Mouse (Mus musculus) stomach, embryonic 15.5 days (tissue): ENCODE measurements around the gene Mapk1ip1l. TPM values are rescaled to one million over a fixed set of nuclear protein-coding genes. Genes with fewer than 3 reads are reported as not detected.

Experiments used
- ATAC-seq: fragments of 200-750 bp; cut with Nextera tagmentation; 2 replicates; pipeline ENCODE4 v1.8.0; 2017; ENCODE audit warnings: low read depth, moderate number of reproducible peaks, moderate TSS enrichment; ENCODE audit not compliant: insufficient read depth, low FRiP score
- H3K27ac ChIP-seq: fragments of 300-500 bp; sonication (generic); 2 replicates; pipeline ENCODE4 v1.5.1; 2015; ENCODE audit warnings: mild to moderate bottlenecking, inconsistent platforms
- H3K27me3 ChIP-seq: fragments of 300-500 bp; sonication (generic); replicated peaks from 2 replicates; pipeline ENCODE4 v1.6.1; 2015; ENCODE audit warnings: inconsistent platforms
- H3K36me3 ChIP-seq: fragments of 300-500 bp; sonication (generic); 2 replicates; pipeline ENCODE4 v1.6.1; 2015; ENCODE audit warnings: inconsistent platforms
- H3K4me1 ChIP-seq: fragments of 300-500 bp; sonication (generic); 2 replicates; pipeline ENCODE4 v1.6.1; 2015; ENCODE audit warnings: inconsistent platforms
- H3K4me2 ChIP-seq: fragments of 300-500 bp; sonication (generic); 2 replicates; pipeline ENCODE4 v1.6.1; 2015; ENCODE audit warnings: mild to moderate bottlenecking, inconsistent platforms
- H3K4me3 ChIP-seq: fragments of 300-500 bp; sonication (generic); replicated peaks from 2 replicates; pipeline ENCODE4 v1.5.1; 2015; ENCODE audit warnings: inconsistent platforms
- H3K9ac ChIP-seq: fragments of 300-500 bp; sonication (generic); 2 replicates; pipeline ENCODE4 v1.6.1; 2015; ENCODE audit warnings: inconsistent platforms
- H3K9me3 ChIP-seq: fragments of 300-500 bp; sonication (generic); 2 replicates; pipeline ENCODE4 v1.6.1; 2016; ENCODE audit warnings: inconsistent platforms
- WGBS: fragments of 180-500 bp; shearing (Covaris S2); methylation state at CpG from one replicate; pipeline ENCODE4 v1.1.7; 2015; 5-methylcytosine and 5-hydroxymethylcytosine counted together
- polyA plus RNA-seq: library from polyadenylated mRNA; unstranded; fragments of >200 nt; fragmentation: Nextera tagmentation; extraction: Ambion mirVana; gene quantifications from 2 replicates; pipeline ENCODE4 v1.2.1, GENCODE M21; 2015

The Mapk1ip1l gene
- polyA plus RNA-seq, result 55.3 and 64.5 TPM in 2 replicates

GRCm38 (mm10) chr14:47297785-47298407 is at the start of gene Mapk1ip1l:
TSS of gene Mapk1ip1l (plus strand) at chr14:47298266.
- under 1% methylated on average over 34 of the region's 34 CpGs for WGBS
- peak within 1 kb of the TSS; percentile 57 for H3K4me2 ChIP-seq
- H3K27ac ChIP-seq, result peak within 1 kb of the TSS; percentile 95
- peak within 1 kb of the TSS; percentile 98 for H3K4me3 ChIP-seq
- no peaks in the 10 kb centered on the region for H3K9me3 ChIP-seq
- H3K4me1 ChIP-seq, result peaks cover 17% of the 10 kb centered on the region; the same call in 1 of the 2 replicates
- ATAC-seq, result peak; percentile 84
- H3K27me3 ChIP-seq, result no peaks in the 10 kb centered on the region
- no peaks in the 10 kb centered on the region for H3K36me3 ChIP-seq
- H3K9ac ChIP-seq, result peak within 1 kb of the TSS; percentile 95

GRCm38 (mm10) chr14:47249839-47250238 is 48.2 kb upstream of the Mapk1ip1l start:
- H3K27ac ChIP-seq, result no peak overlapping the region
- H3K9ac ChIP-seq, result no peak overlapping the region
- no peaks in the 10 kb centered on the region for H3K9me3 ChIP-seq
- H3K4me1 ChIP-seq, result no peaks in the 10 kb centered on the region
- no peaks in the 10 kb centered on the region for H3K27me3 ChIP-seq
- 84% methylated on average over 6 of the region's 6 CpGs for WGBS
- no peak overlapping the region for H3K4me2 ChIP-seq
- H3K36me3 ChIP-seq, result peaks cover 20% of the 10 kb centered on the region; the same call in 1 of the 2 replicates
- ATAC-seq, result no peak
- no peak overlapping the region for H3K4me3 ChIP-seq

GRCm38 (mm10) chr14:47264866-47265265 is 33.2 kb upstream of the Mapk1ip1l start:
- Histone ChIP-seq H3K4me2 (no peak overlapping the region), H3K36me3 (peaks cover 20% of the 10 kb centered on the region), H3K4me3 (no peak overlapping the region), H3K27ac (no peak overlapping the region), H3K9ac (no peak overlapping the region), H3K27me3 (no peaks in the 10 kb centered on the region), H3K4me1 (no peaks in the 10 kb centered on the region), H3K9me3 (no peaks in the 10 kb centered on the region)
- 89% methylated on average over 3 of the region's 3 CpGs for WGBS
- ATAC-seq, result no peak

- no peaks in the 10 kb centered on the region for H3K4me1 ChIP-seq
- no peaks in the 10 kb centered on the region for H3K27me3 ChIP-seq
- no peak for ATAC-seq
- H3K4me2 ChIP-seq, result no peak overlapping the region
- peaks cover 22% of the 10 kb centered on the region for H3K36me3 ChIP-seq
- H3K4me3 ChIP-seq, result no peak overlapping the region
- H3K9ac ChIP-seq, result no peak overlapping the region
- no peaks in the 10 kb centered on the region for H3K9me3 ChIP-seq
- WGBS, result 92% methylated on average over 8 of the region's 8 CpGs
- H3K27ac ChIP-seq, result no peak overlapping the region
These were observed 32.2 kb upstream of the Mapk1ip1l start for GRCm38 (mm10) chr14:47265829-47266228.

GRCm38 (mm10) chr14:47269056-47269455 is 29.0 kb upstream of the Mapk1ip1l start:
- peaks cover 25% of the 10 kb centered on the region for H3K36me3 ChIP-seq
- ATAC-seq, result no peak
- WGBS, result 94% methylated on average over 4 of the region's 4 CpGs

DNA sequence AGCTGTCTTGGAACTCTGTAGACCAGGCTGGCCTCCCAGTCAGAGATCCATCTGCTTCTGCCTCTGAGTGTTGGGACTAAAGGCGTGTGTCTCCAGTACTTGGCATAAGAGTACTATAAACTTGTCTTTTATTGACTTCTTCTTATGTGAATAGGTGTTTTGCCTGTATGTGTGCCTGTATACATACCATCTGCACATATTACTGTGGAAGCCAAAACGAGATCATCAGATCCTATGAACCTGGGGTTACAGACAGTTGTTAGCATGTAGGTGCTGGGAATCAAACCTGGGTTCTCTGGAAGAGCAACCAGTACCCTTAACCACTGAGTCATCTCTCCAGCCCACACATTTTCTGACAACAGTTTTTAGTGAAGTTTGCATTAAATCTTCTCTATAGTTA is 28.4 kb upstream of the Mapk1ip1l start:
- Histone ChIP-seq H3K4me3 (no peak overlapping the region), H3K4me1 (no peaks in the 10 kb centered on the region), H3K9ac (no peak overlapping the region), H3K36me3 (peaks cover 25% of the 10 kb centered on the region), H3K9me3 (no peaks in the 10 kb centered on the region), H3K27me3 (no peaks in the 10 kb centered on the region), H3K4me2 (no peak overlapping the region), H3K27ac (no peak overlapping the region)
- no peak for ATAC-seq
- 99% methylated on average over 2 of the region's 2 CpGs for WGBS

More at GRCm38 (mm10) chr14:47269056-47269455, 29.0 kb upstream of the Mapk1ip1l start:
- H3K27ac ChIP-seq, result no peak overlapping the region
- H3K4me3 ChIP-seq, result no peak overlapping the region
- no peak overlapping the region for H3K9ac ChIP-seq
- no peaks in the 10 kb centered on the region for H3K4me1 ChIP-seq
- H3K4me2 ChIP-seq, result no peak overlapping the region
- H3K27me3 ChIP-seq, result no peaks in the 10 kb centered on the region
- no peaks in the 10 kb centered on the region for H3K9me3 ChIP-seq

DNA sequence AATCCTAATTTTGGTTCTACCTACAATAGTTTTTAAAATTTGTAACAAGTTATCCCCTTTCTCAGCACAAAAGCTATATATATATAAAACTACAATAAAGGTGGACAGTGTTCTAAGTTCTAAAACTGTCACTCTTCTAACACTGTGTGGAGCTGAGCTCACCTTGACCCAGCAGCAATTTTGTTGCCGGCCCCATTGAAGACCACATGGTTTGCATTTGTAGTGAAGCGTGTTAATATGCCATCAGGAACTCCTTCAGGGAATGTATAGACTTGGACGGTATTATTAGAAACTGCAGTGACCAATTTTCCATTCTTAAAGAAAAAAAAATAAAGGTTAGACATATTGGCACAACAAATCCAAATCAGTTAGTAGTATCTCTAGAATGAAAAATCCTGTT is 24.3 kb upstream of the Mapk1ip1l start:
- Histone ChIP-seq H3K27me3 (no peaks in the 10 kb centered on the region), H3K4me3 (no peak overlapping the region), H3K36me3 (peaks cover 14% of the 10 kb centered on the region), H3K9me3 (no peaks in the 10 kb centered on the region), H3K27ac (no peak overlapping the region), H3K9ac (no peak overlapping the region), H3K4me2 (no peak overlapping the region), H3K4me1 (no peaks in the 10 kb centered on the region)
- ATAC-seq, result no peak
- WGBS, result 79% methylated on average over 3 of the region's 3 CpGs

DNA sequence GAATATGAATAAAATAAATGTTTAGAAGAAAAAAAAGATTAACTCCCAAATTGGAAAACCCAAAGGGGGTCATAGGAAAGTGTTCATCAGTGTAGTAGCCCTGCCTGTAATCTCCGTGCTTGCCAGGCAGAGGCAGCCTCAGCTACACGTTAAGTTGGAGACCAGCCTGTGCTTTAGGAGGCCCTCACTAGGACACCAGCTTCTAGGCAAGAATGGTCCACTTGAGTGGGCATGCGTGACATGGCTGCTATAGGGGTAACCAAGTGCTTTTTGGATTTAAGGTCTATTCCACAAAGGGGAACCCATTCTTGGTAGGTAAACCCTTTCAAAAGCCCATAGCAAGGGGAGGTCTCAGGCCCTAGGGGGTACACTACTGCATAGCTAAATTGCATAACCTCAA is 22.6 kb upstream of the Mapk1ip1l start:
- H3K4me2 ChIP-seq, result peak overlapping the region; percentile 76
- no peak overlapping the region for H3K9ac ChIP-seq
- H3K4me3 ChIP-seq, result peak overlapping the region; percentile 95
- 26% methylated on average over 3 of the region's 3 CpGs for WGBS
- no peaks in the 10 kb centered on the region for H3K27me3 ChIP-seq
- no peak for ATAC-seq
- 0 out of 2 replicates have a peak, but pooled peaks cover 4% of the 10 kb centered on the region for H3K36me3 ChIP-seq
- no peak overlapping the region for H3K27ac ChIP-seq
- no peaks in the 10 kb centered on the region for H3K4me1 ChIP-seq
- H3K9me3 ChIP-seq, result no peaks in the 10 kb centered on the region

DNA sequence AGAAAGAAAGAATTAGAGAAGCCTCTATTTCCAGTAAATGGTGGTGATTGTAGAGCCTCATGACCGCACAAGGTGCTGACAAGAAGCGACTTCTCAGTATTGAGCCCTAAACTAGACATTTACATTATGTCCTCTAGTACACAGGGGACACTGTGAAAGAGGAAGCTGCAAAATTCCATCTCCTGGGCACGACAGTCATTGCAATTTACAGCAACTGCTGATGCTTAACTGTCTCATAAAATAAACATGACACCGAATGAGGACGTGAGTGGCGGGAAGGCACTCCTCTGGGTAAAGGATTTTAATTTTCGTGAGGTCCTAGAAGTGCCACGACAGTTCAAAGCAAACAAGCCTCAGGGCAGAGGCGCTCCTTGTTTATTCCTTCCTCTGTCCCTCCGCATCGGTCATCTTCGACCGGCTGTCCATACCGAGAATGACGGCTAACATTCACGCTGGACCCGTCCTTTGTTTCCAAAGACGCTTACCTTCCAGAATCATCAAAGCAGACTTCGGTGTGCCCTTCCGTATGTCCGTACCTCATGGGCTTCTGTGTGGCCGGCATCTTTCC is 21.9 kb upstream of the Mapk1ip1l start:
- WGBS, result 2% methylated on average over 22 of the region's 22 CpGs
- H3K4me3 ChIP-seq, result peak overlapping the region; percentile 95
- H3K27me3 ChIP-seq, result no peaks in the 10 kb centered on the region
- 0 out of 2 replicates have a peak, but pooled peaks cover 2% of the 10 kb centered on the region for H3K36me3 ChIP-seq
- no peaks in the 10 kb centered on the region for H3K9me3 ChIP-seq
- H3K27ac ChIP-seq, result peak overlapping the region; percentile 74
- no peaks in the 10 kb centered on the region for H3K4me1 ChIP-seq
- H3K4me2 ChIP-seq, result peak overlapping the region; percentile 76
- peak overlapping the region; percentile 68 for H3K9ac ChIP-seq
- ATAC-seq, result no peak; the same call in 1 of the 2 replicates

- peak; percentile 96 for ATAC-seq
- Histone ChIP-seq H3K27me3 (no peaks in the 10 kb centered on the region), H3K9me3 (no peaks in the 10 kb centered on the region), H3K4me3 (peak within 1 kb of the TSS; percentile 95), H3K36me3 (no peaks in the 10 kb centered on the region), H3K4me2 (peak within 1 kb of the TSS; percentile 76), H3K27ac (peak within 1 kb of the TSS; percentile 96), H3K4me1 (no peaks in the 10 kb centered on the region), H3K9ac (peak within 1 kb of the TSS; percentile 89)
- under 1% methylated on average over 77 of the region's 77 CpGs for WGBS
These were observed 21.3 kb upstream of the Mapk1ip1l start, which contains the start of the genes Wdhd1 and Socs4 for GRCm38 (mm10) chr14:47276637-47277393. TSS of gene Wdhd1 (minus strand) at chr14:47276857. TSS of gene Socs4 (plus strand) at chr14:47276931.

DNA sequence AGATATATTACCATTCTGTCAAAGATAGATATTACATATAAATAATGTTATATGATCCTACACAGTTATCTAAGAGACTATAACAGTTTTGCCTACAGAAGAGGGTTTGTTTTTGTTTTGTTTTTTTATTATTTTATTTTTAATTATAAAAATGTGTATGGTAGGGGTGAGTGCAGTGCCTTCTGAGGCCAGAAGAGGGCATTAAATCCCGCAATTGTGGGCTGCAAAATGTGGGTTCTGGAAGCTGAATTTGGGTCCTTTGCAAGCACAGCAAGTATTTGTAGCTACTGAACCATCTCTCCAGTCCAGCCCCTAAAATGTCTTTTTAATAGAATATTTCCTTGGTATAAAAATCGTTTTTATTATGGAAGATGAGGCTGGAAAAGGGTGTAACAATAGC is 19.0 kb upstream of the Mapk1ip1l start:
- 79% methylated on average over 2 of the region's 2 CpGs for WGBS
- no peak for ATAC-seq

GRCm38 (mm10) chr14:47281535-47281934 is 16.5 kb upstream of the Mapk1ip1l start:
- H3K4me3 ChIP-seq, result no peak overlapping the region
- no peak overlapping the region for H3K27ac ChIP-seq
- no peak for ATAC-seq
- H3K27me3 ChIP-seq, result no peaks in the 10 kb centered on the region
- no peak overlapping the region for H3K4me2 ChIP-seq
- H3K9me3 ChIP-seq, result no peaks in the 10 kb centered on the region
- whole genome bisulfite sequencing, result 88% methylated on average over 4 of the region's 4 CpGs
- H3K4me1 ChIP-seq, result 0 out of 2 replicates have a peak, but pooled peaks cover 2% of the 10 kb centered on the region
- no peaks in the 10 kb centered on the region for H3K36me3 ChIP-seq
- no peak overlapping the region for H3K9ac ChIP-seq

More for the DNA sequence above, 19.0 kb upstream of the Mapk1ip1l start:
- no peaks in the 10 kb centered on the region for H3K9me3 ChIP-seq
- H3K27ac ChIP-seq, result no peak overlapping the region
- 0 out of 2 replicates have a peak, but pooled peaks cover 2% of the 10 kb centered on the region for H3K4me1 ChIP-seq
- no peak overlapping the region for H3K4me2 ChIP-seq
- no peaks in the 10 kb centered on the region for H3K27me3 ChIP-seq
- H3K9ac ChIP-seq, result no peak overlapping the region
- no peaks in the 10 kb centered on the region for H3K36me3 ChIP-seq
- no peak overlapping the region for H3K4me3 ChIP-seq
